Mouse (Mus musculus) ES-Bruce4 (cell line): ENCODE measurements around the gene Mutyh.

Experiments used
- CTCF ChIP-seq: IDR thresholded peaks from one replicate; pipeline ENCODE4 v1.8.1; 2011; ENCODE audit warnings: low read depth, low read length
- POLR2A ChIP-seq: IDR thresholded peaks from one replicate; pipeline ENCODE4 v1.8.1; 2011; ENCODE audit warnings: low read length; ENCODE audit not compliant: insufficient read depth

DNA sequence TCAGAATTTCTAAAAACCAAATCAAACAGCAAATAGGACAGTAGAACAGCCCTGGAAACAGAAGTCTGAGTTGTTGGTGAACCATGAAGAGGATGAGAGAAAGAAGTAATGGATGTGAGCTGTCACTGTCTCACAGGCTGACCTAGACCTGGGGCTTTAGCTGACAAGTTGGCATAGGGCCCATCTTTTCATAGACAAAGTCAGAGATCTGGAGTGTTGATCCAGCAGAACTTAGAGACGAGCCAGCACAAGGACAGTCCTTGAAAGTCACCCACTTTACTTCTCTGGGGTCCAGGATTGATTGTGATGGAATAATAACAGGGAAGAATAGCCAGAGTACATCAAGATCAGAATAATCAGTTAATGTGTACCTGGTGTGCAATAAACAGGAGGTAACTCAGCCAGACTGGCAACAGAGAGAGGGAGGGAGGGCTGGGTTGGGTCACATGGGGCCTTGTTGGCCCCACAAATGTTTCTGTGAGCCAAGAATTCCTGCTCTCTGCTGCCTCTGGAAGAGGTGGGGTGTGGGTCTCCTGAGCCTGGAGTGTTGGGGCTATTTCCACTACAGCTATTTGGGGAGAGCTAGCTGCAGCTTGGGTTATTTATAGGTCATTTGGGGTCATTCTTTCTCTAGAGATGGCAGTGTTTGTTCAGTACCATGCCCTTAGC lies 10.9 kb upstream of the Mutyh start:
- TF ChIP-seq POLR2A (no peak), CTCF (no peak)
